Mouse (Mus musculus) 3T3-L1 (cell line): ENCODE data around the gene Mnx1.
A peak's percentile ranks its signal among the peaks of the same experiment; 100 is the strongest.
"Not testable (repeated sequence)": the region's sequence is repeated elsewhere in the genome, so short reads cannot be mapped to it uniquely, and the experiment has no call there.

ENCODE experiments used
- DNase-seq: peaks from one replicate; pipeline ENCODE4 v3.0.0-alpha.2; 2015; ENCODE audit warnings: low read depth, low spot score

Mnx1 gene

GRCm38 (mm10) chr5:29469501-29469900, 8.8 kb downstream of the Mnx1 start:
- no peak for DNase-seq

GRCm38 (mm10) chr5:29468351-29469065, 9.8 kb downstream of the Mnx1 start:
- DNase-seq, result no peak

GRCm38 (mm10) chr5:29467489-29468350, 10.6 kb downstream of the Mnx1 start:
- no peak for DNase-seq

GRCm38 (mm10) chr5:29462943-29463686, 15.2 kb downstream of the Mnx1 start:
- DNase-seq, result no peak

GRCm38 (mm10) chr5:29456895-29457656, 21.2 kb downstream of the Mnx1 start:
- peak; percentile 37 for DNase-seq

- DNase-seq, result no peak
Measured at GRCm38 (mm10) chr5:29452352-29452751, 25.9 kb downstream of the Mnx1 start.

GRCm38 (mm10) chr5:29445275-29445674, 33.0 kb downstream of the Mnx1 start:
- no peak for DNase-seq

GRCm38 (mm10) chr5:29436728-29437127, 41.5 kb downstream of the Mnx1 start:
- not testable (repeated sequence) for DNase-seq

- no peak for DNase-seq
Measured at GRCm38 (mm10) chr5:29435491-29435890, 42.8 kb downstream of the Mnx1 start.

- peak; percentile 65 for DNase-seq
Measured at GRCm38 (mm10) chr5:29434872-29435358, 43.4 kb downstream of the Mnx1 start.

GRCm38 (mm10) chr5:29434228-29434871, 43.9 kb downstream of the Mnx1 start, which contains the start of gene Nom1:
Gene Nom1 (plus strand): TSS chr5:29434664.
- peak; percentile 94 for DNase-seq

GRCm38 (mm10) chr5:29423330-29423729, 54.9 kb downstream of the Mnx1 start:
- not testable (repeated sequence) for DNase-seq
